ENCODE assay signal across 8 mouse cellular contexts in genomic region chr13:47122537-47123430, GRCm38 (mm10). TPM values are rescaled to one million over a fixed set of nuclear protein-coding genes. Genes with fewer than 3 reads are reported as not detected.
A peak's percentile ranks its signal among the peaks of the same experiment; 100 is the strongest.
DNase-seq lines count a peak whose midpoint lies in the region; ATAC-seq and TF ChIP-seq lines count a peak whose summit lies in the region.

Gene Rnf144b, plus strand, starts transcription at chr13:47122656.

- H3K9ac ChIP-seq in embryonic facial prominence, embryonic 12.5 days: peak within 1 kb of the TSS; percentile 42
- peak within 1 kb of the TSS; percentile 86 for H3K9ac ChIP-seq in heart, embryonic 12.5 days
- peak within 1 kb of the TSS; percentile 66 for H3K9ac ChIP-seq in liver, postnatal 0 days (replicated peaks)
- peak within 1 kb of the TSS; percentile 68 for H3K9ac ChIP-seq in neural tube, embryonic 13.5 days

- WGBS in embryonic facial prominence, embryonic 12.5 days: 2% methylated on average over 55 of the region's 55 CpGs
- WGBS in heart, embryonic 12.5 days: 1% methylated on average over 55 of the region's 55 CpGs
- WGBS in liver, postnatal 0 days (ENCODE audit: insufficient replicate concordance): 2% methylated on average over 55 of the region's 55 CpGs
- WGBS in neural tube, embryonic 13.5 days: 1% methylated on average over 55 of the region's 55 CpGs

- TF ChIP-seq EP300 in liver, postnatal 0 days (IDR thresholded peaks at IDR 0.05; ENCODE audit: low read depth): no peak

- peaks cover 13% of the 10 kb centered on the region for H3K4me1 ChIP-seq in embryonic facial prominence, embryonic 12.5 days
- H3K4me1 ChIP-seq in heart, embryonic 12.5 days (replicated peaks): peaks cover 25% of the 10 kb centered on the region
- H3K4me1 ChIP-seq in liver, postnatal 0 days (ENCODE audit: insufficient read depth): peaks cover 5% of the 10 kb centered on the region
- peaks cover 20% of the 10 kb centered on the region for H3K4me1 ChIP-seq in neural tube, embryonic 13.5 days (replicated peaks)

- no peak for TF ChIP-seq CTCF in liver, postnatal 0 days (IDR thresholded peaks at IDR 0.05; ENCODE audit: low read depth)

- peaks cover 9% of the 10 kb centered on the region; the same call in 1 of the 2 replicates for H3K27me3 ChIP-seq in embryonic facial prominence, embryonic 12.5 days
- H3K27me3 ChIP-seq in heart, embryonic 12.5 days (replicated peaks): no peaks in the 10 kb centered on the region
- peaks cover 25% of the 10 kb centered on the region for H3K27me3 ChIP-seq in liver, postnatal 0 days (ENCODE audit: insufficient read depth, low read length)
- peaks cover 42% of the 10 kb centered on the region for H3K27me3 ChIP-seq in neural tube, embryonic 13.5 days

- H3K36me3 ChIP-seq in embryonic facial prominence, embryonic 12.5 days: no peaks in the 10 kb centered on the region
- H3K36me3 ChIP-seq in heart, embryonic 12.5 days: no peaks in the 10 kb centered on the region
- no peaks in the 10 kb centered on the region for H3K36me3 ChIP-seq in liver, postnatal 0 days (replicated peaks; ENCODE audit: insufficient read depth, low read length)
- H3K36me3 ChIP-seq in neural tube, embryonic 13.5 days: no peaks in the 10 kb centered on the region

- ATAC-seq in embryonic facial prominence, embryonic 12.5 days (ENCODE audit: insufficient number of reproducible peaks, insufficient read depth, low FRiP score, low TSS enrichment): 0 out of 2 replicates have a peak, but pooled peaks have one; percentile 52
- no peak for ATAC-seq in heart, embryonic 12.5 days (ENCODE audit: insufficient number of reproducible peaks, low FRiP score)
- ATAC-seq in liver, postnatal 0 days: peak; percentile 68
- peak; percentile 40; the same call in 1 of the 2 replicates for ATAC-seq in neural tube, embryonic 13.5 days (ENCODE audit: low read depth)

- H3K4me3 ChIP-seq in embryonic facial prominence, embryonic 12.5 days: peak within 1 kb of the TSS; percentile 49
- peak within 1 kb of the TSS; percentile 72 for H3K4me3 ChIP-seq in heart, embryonic 12.5 days
- peak within 1 kb of the TSS; percentile 44 for H3K4me3 ChIP-seq in liver, postnatal 0 days (ENCODE audit: low read depth, low read length)
- H3K4me3 ChIP-seq in neural tube, embryonic 13.5 days: peak within 1 kb of the TSS; percentile 49

- H3K27ac ChIP-seq in embryonic facial prominence, embryonic 12.5 days: no peak within 1 kb of the TSS
- peak within 1 kb of the TSS; percentile 54; the same call in 1 of the 2 replicates for H3K27ac ChIP-seq in heart, embryonic 12.5 days (ENCODE audit: poor library complexity, severe bottlenecking)
- H3K27ac ChIP-seq in liver, postnatal 0 days (ENCODE audit: low read depth): peak within 1 kb of the TSS; percentile 65
- H3K27ac ChIP-seq in neural tube, embryonic 13.5 days (replicated peaks): no peak within 1 kb of the TSS

- peak within 1 kb of the TSS; percentile 77 for H3K4me2 ChIP-seq in embryonic facial prominence, embryonic 12.5 days (replicated peaks)
- H3K4me2 ChIP-seq in heart, embryonic 12.5 days: peak within 1 kb of the TSS; percentile 97
- H3K4me2 ChIP-seq in liver, postnatal 0 days (ENCODE audit: low read depth, low read length): peak within 1 kb of the TSS; percentile 84
- H3K4me2 ChIP-seq in neural tube, embryonic 13.5 days: peak within 1 kb of the TSS; percentile 88

- peak; percentile 63 to 71 for DNase-seq in left cerebral cortex, adult 18-20 months (ENCODE audit: low spot score in 2 of 2)
- DNase-seq in left cerebral cortex, adult 11 months (ENCODE audit: low spot score): no peak
- peak; percentile 23 to 44 for DNase-seq in kidney, postnatal 36 days
- DNase-seq in liver, postnatal 0 days: peak; percentile 68
- DNase-seq in thymus, postnatal 25 days: peak; percentile 77

- H3K9me3 ChIP-seq in embryonic facial prominence, embryonic 12.5 days: no peaks in the 10 kb centered on the region
- no peaks in the 10 kb centered on the region; the same call in 1 of the 2 replicates for H3K9me3 ChIP-seq in heart, embryonic 12.5 days (replicated peaks)
- no peaks in the 10 kb centered on the region for H3K9me3 ChIP-seq in liver, postnatal 0 days (ENCODE audit: low read length)
- no peaks in the 10 kb centered on the region for H3K9me3 ChIP-seq in neural tube, embryonic 13.5 days

RNA-seq across cellular contexts. Expression of gene Rnf144b, which starts in this region (rescaled TPM):
- total RNA-seq in left cerebral cortex, adult 18-20 months (2021): 10 to 100 TPM; 22.5 to 26.3 TPM
- polyA plus RNA-seq in embryonic facial prominence, embryonic 12.5 days (2016; fragmentation: Nextera tagmentation; extraction: Ambion mirVana): 1.00 and 1.1 TPM in 2 replicates
- 1.6 and 1.9 TPM in 2 replicates for polyA plus RNA-seq in heart, embryonic 12.5 days (2016; fragmentation: Nextera tagmentation; extraction: Ambion mirVana)
- 4.3 and 6.3 TPM in 2 replicates for polyA plus RNA-seq in liver, postnatal 0 days (2015; fragmentation: Nextera tagmentation; extraction: Ambion mirVana)
- 0.81 and 0.87 TPM in 2 replicates for polyA plus RNA-seq in neural tube, embryonic 13.5 days (2015; fragmentation: Nextera tagmentation; extraction: Ambion mirVana)

Comparison
In these comparisons a context has a peak if more than half of its experiments do, and no peak if none do; other contexts are left out.
1. Peak in ATAC-seq, H3K4me3 ChIP-seq, H3K9ac ChIP-seq and H3K4me2 ChIP-seq in neural tube, embryonic 13.5 days; RNA of the gene not detected or under 1 TPM.
2. H3K27ac ChIP-seq: peak in heart, embryonic 12.5 days (single experiment) and liver, postnatal 0 days (single experiment); none in embryonic facial prominence, embryonic 12.5 days (single experiment) and neural tube, embryonic 13.5 days (single experiment).
3. Peak in every context shown above with its lines, with median percentiles within 50 percentile points of each other: H3K4me2 ChIP-seq, H3K4me3 ChIP-seq and H3K9ac ChIP-seq.